Mouse (Mus musculus) G1E-ER4 (cell line): Measurements from ENCODE around the gene Plscr3. TPM values are rescaled to one million over a fixed set of nuclear protein-coding genes. Genes with fewer than 3 reads are reported as not detected.

Experiments
- GATA1 ChIP-seq: IDR thresholded peaks from one replicate; pipeline ENCODE4 v1.8.0; 2012; ENCODE audit warnings: low read length, inconsistent platforms
- polyA plus RNA-seq: library from polyadenylated mRNA; stranded (reverse); fragments of >175 nt; gene quantifications from 2 replicates; pipeline ENCODE4 v1.2.3, GENCODE M21; 2012

Gene Plscr3
- polyA plus RNA-seq, 1 experiment = 56.9 TPM

DNA sequence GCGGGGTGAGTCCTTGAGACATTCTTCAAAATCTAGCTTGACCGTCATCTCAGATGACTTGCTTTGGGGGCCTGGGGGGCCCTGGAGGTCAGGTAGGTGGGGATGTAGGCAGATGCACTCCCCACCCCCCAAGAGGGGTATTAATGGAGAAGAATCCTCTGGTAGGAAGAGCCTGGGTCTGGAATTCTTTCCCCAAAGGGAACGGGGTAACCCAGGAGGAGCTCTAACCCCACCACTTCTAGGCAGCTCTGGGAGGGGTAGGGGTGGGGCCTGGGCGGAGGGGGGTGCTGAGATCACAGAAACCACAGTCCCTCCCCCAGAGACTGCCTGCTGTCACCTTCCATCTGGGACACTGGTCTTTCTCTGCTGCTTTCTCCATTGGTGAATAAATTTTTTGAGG is 49.1 kb downstream of the Plscr3 start, which contains the start of gene Acap1:
Acap1 (minus strand) TSS at position 249 of the 400 bp plus-strand sequence.
- no peak for TF ChIP-seq GATA1

DNA sequence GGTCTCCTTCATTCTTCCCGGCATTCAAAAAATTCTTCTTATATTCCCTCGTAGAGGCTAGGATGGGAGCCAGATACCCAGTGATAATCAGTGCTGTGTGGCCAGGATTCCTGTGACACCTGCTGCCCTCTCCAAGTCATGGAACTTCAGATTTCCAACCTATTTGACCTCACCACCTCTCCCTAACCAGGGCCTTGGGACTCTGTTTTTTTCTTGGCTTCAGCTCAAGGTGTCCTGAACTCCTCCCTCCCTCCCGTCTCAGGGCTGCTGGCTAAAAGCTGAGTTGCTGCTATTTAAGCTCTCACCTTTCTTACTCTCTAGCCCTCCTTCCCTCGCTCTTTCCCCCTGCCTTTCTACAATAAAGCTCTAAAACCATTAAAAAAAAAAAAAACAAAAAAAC is 53.7 kb downstream of the Plscr3 start:
- TF ChIP-seq GATA1 = no peak

DNA sequence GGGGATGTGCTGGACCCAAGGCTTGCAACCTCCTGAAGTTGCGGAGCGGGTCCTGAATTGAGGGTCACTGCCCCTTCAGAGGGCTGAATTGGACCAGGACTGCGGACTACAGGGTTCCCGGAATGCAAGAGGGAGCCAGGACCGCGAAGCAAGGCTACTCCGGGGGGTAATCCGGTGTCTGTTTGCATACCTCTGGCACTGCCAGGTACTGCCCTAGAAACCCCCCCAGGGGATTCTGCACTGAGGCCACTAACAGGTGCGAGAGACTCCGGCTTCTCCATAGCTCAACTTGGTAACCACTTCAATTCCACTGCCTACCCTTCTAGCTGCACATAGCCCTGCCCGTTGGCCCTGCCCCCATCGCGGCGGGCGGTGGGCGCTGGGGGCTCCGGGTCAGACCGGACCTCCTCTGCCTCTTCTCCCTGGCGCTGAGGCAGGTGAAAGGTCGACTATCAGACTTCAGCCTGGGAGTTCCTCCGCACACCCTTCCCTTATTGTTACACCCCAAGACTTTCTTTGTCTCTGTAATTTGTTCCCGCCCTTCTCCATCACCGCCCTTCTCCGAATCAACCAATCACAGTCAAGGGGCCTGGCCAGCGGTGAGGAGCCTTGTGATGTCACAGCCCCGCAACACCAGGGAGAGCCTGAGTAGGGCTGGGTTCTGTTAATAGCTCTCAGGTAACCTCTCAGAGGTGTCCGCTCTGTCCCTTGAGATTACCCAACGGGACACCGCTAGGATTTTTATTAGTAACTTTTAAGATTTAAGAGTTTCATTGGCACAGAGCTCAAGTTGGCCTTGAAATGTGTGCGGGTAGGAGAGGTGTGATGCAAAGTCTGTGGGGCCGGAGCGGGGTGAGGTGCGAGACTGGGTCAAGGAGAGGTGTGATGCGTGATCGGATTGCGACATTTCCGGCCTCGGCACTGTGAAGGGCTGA is 54.6 kb downstream of the Plscr3 start, which contains the start of the genes 2810408A11Rik and Neurl4:
2810408A11Rik (minus strand) TSS at position 517 of the 935 bp plus-strand sequence.
Neurl4 (plus strand) TSS at position 602 of the 935 bp plus-strand sequence.
- no peak for TF ChIP-seq GATA1

DNA sequence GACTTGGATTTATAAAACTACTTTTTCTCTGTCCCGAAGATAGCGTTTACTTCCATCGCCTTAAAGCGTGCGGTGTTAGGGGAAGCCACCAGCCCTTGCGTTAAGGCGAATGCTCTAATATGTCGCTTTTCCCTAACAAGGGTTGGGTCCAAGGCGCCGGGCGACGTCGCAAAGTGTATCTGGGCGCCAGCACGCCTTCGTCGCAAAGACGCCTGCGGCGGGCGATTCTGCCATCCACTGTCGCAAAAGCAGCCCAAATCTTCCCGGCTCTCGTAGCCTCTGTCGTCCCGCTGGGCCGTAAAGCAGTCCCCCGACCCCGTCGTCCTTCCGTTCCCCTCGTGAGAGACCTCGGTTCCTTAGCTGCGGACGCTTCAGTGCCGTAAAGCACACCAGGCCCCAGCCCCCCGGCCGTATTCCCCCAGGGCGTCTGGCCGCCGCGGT is 55.2 kb downstream of the Plscr3 start:
- TF ChIP-seq GATA1 = no peak

Other genes with a start within 250 kb of the Plscr3 start
- gene Atp1b2, start 240.4 kb upstream of the Plscr3 start, polyA plus RNA-seq = 69.6 and 87.4 TPM in 2 replicates
- not detected in 2 replicates for gene Shbg, start 228.5 kb upstream of the Plscr3 start, polyA plus RNA-seq
- gene Sat2, start 224.4 kb upstream of the Plscr3 start, polyA plus RNA-seq = not detected in 2 replicates
- 76.6 and 104 TPM in 2 replicates for gene Fxr2, start 213.4 kb upstream of the Plscr3 start, polyA plus RNA-seq
- 0.30 and 0.49 TPM in 2 replicates for gene Sox15, start 191.1 kb upstream of the Plscr3 start, polyA plus RNA-seq
- gene Mpdu1, start 183.7 kb upstream of the Plscr3 start, polyA plus RNA-seq = 24.4 and 30.0 TPM in 2 replicates
- gene Cd68, start 180.2 kb upstream of the Plscr3 start, polyA plus RNA-seq = 1.1 and 1.2 TPM in 2 replicates
- gene Eif4a1, start 174.0 kb upstream of the Plscr3 start, polyA plus RNA-seq = 326 and 403 TPM in 2 replicates
- 117 and 153 TPM in 2 replicates for gene Senp3, start 164.3 kb upstream of the Plscr3 start, polyA plus RNA-seq
- gene Tnfsf13, start 160.6 kb upstream of the Plscr3 start, polyA plus RNA-seq = not detected in 2 replicates
- gene Tnfsf12, start 150.5 kb upstream of the Plscr3 start, polyA plus RNA-seq = not detected in 2 replicates
- not detected in 2 replicates for gene Tnfsfm13, start 150.3 kb upstream of the Plscr3 start, polyA plus RNA-seq
- 65.1 and 65.3 TPM in 2 replicates for gene Polr2a, start 87.7 kb upstream of the Plscr3 start, polyA plus RNA-seq
- not detected in 2 replicates for gene Slc35g3, start 84.4 kb upstream of the Plscr3 start, polyA plus RNA-seq
- 14.5 and 15.2 TPM in 2 replicates for gene Zbtb4, start 80.5 kb upstream of the Plscr3 start, polyA plus RNA-seq
- gene Chrnb1, start 50.4 kb upstream of the Plscr3 start, polyA plus RNA-seq = 0.03 and 0.11 TPM in 2 replicates
- gene Fgf11, start 44.5 kb upstream of the Plscr3 start, polyA plus RNA-seq = 0.39 and 0.53 TPM in 2 replicates
- not detected in 2 replicates for gene Tmem102, start 40.8 kb upstream of the Plscr3 start, polyA plus RNA-seq
- not detected in 2 replicates for gene Gm39566, start 31.1 kb upstream of the Plscr3 start, polyA plus RNA-seq
- not detected in 2 replicates for gene Spem2, start 27.9 kb upstream of the Plscr3 start, polyA plus RNA-seq
- not detected in 2 replicates for gene Spem1, start 24.2 kb upstream of the Plscr3 start, polyA plus RNA-seq
- 0.99 and 1.1 TPM in 2 replicates for gene Nlgn2, start 8.6 kb upstream of the Plscr3 start, polyA plus RNA-seq
- 404 and 460 TPM in 2 replicates for gene Tmem256, start 7.9 kb upstream of the Plscr3 start, polyA plus RNA-seq
- gene Tnk1, start 12.4 kb downstream of the Plscr3 start, polyA plus RNA-seq = 0.09 and 0.91 TPM in 2 replicates
- gene Tmem95, start 31.6 kb downstream of the Plscr3 start, polyA plus RNA-seq = not detected in 2 replicates
- gene Kctd11, start 35.0 kb downstream of the Plscr3 start, polyA plus RNA-seq = 0.27 and 0.39 TPM in 2 replicates
- gene Acap1, start 49.2 kb downstream of the Plscr3 start, polyA plus RNA-seq = 107 and 119 TPM in 2 replicates
- 1.0 and 1.5 TPM in 2 replicates for gene 2810408A11Rik, start 54.6 kb downstream of the Plscr3 start, polyA plus RNA-seq
- 83.2 and 85.5 TPM in 2 replicates for gene Neurl4, start 54.7 kb downstream of the Plscr3 start, polyA plus RNA-seq
- gene Gps2, start 67.5 kb downstream of the Plscr3 start, polyA plus RNA-seq = 246 and 266 TPM in 2 replicates
- 3,518 and 5,018 TPM in 2 replicates for gene Eif5a, start 75.6 kb downstream of the Plscr3 start, polyA plus RNA-seq
- 0.19 TPM in 1 of 2 replicates, not detected in the other for gene Ybx2, start 89.4 kb downstream of the Plscr3 start, polyA plus RNA-seq
- gene Slc2a4, start 101.8 kb downstream of the Plscr3 start, polyA plus RNA-seq = 0.03 and 0.35 TPM in 2 replicates
- not detected in 2 replicates for gene Cldn7, start 118.4 kb downstream of the Plscr3 start, polyA plus RNA-seq
- gene Ctdnep1, start 134.8 kb downstream of the Plscr3 start, polyA plus RNA-seq = 224 and 279 TPM in 2 replicates
- 7.7 and 13.2 TPM in 2 replicates for gene Elp5, start 136.1 kb downstream of the Plscr3 start, polyA plus RNA-seq
- gene Gabarap, start 144.8 kb downstream of the Plscr3 start, polyA plus RNA-seq = 164 and 205 TPM in 2 replicates
- 92.5 and 117 TPM in 2 replicates for gene Phf23, start 149.4 kb downstream of the Plscr3 start, polyA plus RNA-seq
- gene Dvl2, start 154.2 kb downstream of the Plscr3 start, polyA plus RNA-seq = 59.6 and 66.9 TPM in 2 replicates
- gene Acadvl, start 169.0 kb downstream of the Plscr3 start, polyA plus RNA-seq = 19.7 and 28.8 TPM in 2 replicates
- 7.4 and 7.6 TPM in 2 replicates for gene Dlg4, start 170.6 kb downstream of the Plscr3 start, polyA plus RNA-seq
- not detected in 2 replicates for gene Asgr1, start 207.7 kb downstream of the Plscr3 start, polyA plus RNA-seq
- gene Asgr2, start 246.3 kb downstream of the Plscr3 start, polyA plus RNA-seq = not detected in 2 replicates